Mouse (Mus musculus) stomach, postnatal 0 days (tissue): ENCODE measurements around the gene Atxn7l1.

Experiments used
- CTCF ChIP-seq: IDR thresholded peaks from 2 replicates; pipeline ENCODE4 v1.5.1; 2016; ENCODE audit warnings: antibody characterized with exemption, low read depth, mild to moderate bottlenecking, moderate library complexity
- EP300 ChIP-seq: optimal IDR thresholded peaks from 2 replicates; pipeline ENCODE3; 2016; ENCODE audit warnings: antibody characterized with exemption

DNA sequence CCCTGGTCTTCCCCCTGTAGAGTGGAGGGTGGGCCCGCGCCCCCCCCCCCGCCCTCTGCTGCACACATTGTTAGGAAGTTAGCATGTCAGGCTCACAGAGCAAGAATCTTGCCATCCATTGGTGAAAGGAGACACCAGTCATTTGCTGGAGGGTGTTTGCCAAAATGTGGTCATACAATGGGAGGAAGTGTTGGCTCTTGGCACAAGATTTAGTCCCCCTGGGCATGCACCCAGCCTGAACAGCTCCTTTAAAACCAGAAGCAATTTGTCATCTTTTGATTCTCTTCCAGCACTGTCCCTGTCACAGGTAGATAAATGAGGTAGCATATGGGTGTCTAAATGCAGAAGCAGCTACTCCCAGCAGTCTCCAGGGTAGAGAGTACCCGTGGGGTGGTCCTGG is 98.0 kb downstream of the Atxn7l1 start:
- TF ChIP-seq CTCF (no peak), EP300 (no peak)
